Mouse (Mus musculus): ENCODE measurements around the gene Prkch.

DNA sequence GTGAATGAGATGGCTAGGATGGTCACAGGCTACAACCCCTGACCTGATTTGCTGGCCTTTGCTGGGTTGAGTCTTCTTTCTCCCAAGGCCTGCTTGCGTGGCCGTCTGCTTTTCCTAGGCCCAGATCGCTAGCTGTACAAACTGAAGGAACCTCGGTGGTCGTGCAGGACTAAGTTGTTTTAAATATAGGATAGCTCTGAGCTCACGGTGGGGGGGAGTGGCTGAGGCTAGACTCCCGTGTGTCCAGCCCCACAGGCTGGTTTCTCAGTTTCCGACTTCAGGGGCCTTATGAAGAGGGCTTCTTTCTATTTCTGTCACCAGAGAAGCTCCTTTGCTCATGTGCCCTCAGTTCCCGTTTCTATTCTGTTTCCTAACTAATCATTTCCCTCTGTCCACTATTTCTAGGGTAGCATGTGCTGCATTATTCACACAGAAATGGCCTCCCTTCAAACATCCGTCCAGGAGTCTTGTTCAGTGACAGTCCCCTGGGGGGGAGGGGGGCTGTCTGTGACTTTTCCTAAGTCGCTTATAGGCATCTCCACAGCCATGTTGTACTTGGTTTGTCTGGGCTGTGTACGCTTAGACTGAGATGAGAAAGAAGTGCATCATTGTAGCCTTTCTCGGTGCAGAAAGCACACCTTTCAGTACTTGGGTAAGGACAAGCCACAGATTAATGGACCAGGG, 22.9 kb downstream of the Prkch start:
- TF ChIP-seq CTCF (IDR thresholded peaks at IDR 0.05; ENCODE audit: insufficient read depth, low read depth, low read length) (no peak), POLR2A (IDR thresholded peaks at IDR 0.05; ENCODE audit: insufficient read depth, low read depth, low read length) (no peak)
